Mouse (Mus musculus): ENCODE results near the gene Pvalb. TPM values are rescaled to one million over a fixed set of nuclear protein-coding genes. Genes with fewer than 3 reads are reported as not detected.

Gene Pvalb
- polyA plus RNA-seq, 1 experiment = not detected

DNA sequence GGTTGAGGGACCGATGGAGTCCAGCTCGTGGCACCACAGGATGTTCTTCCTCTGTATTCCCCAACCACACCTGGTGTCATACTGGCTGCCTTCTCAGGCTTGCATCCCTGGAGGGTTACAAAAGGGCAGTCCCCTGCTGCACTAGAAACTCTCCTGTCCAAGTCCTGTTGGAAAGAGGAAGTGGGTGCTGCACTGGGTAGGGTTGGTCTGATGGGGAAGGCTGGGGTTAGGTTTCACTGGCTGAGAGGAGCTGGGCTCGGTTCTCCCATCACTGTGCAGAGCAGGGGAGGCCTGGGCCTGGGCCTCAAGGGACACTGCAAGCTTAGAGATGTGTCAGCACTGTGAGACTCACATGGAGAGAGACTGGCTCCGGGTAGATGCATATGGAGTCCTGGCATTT, 4.0 kb upstream of the Pvalb start:
- Histone ChIP-seq H3K9ac (ENCODE audit: low read depth, poor library complexity, severe bottlenecking) (no peak overlapping the region), H3K36me3 (ENCODE audit: control insufficient read depth, insufficient read depth, low read length, poor library complexity, severe bottlenecking) (no peaks in the 10 kb centered on the region), H3K9me3 (replicated peaks; ENCODE audit: control insufficient read depth, insufficient read depth, low read length, poor library complexity, severe bottlenecking) (no peaks in the 10 kb centered on the region), H3K27ac (ENCODE audit: insufficient read depth, low read length) (no peak overlapping the region), H3K4me1 (ENCODE audit: control insufficient read depth, insufficient read depth, low read length) (no peaks in the 10 kb centered on the region), H3K27me3 (ENCODE audit: control insufficient read depth, insufficient read depth, low read length, poor library complexity, severe bottlenecking) (no peaks in the 10 kb centered on the region), H3K4me3 (ENCODE audit: low read depth, low read length) (no peak overlapping the region)
- TF ChIP-seq CTCF (IDR thresholded peaks at IDR 0.05; ENCODE audit: low read depth, low read length) (no peak), POLR2A (IDR thresholded peaks at IDR 0.05; ENCODE audit: insufficient read depth, low read length) (no peak), EP300 (IDR thresholded peaks at IDR 0.05; ENCODE audit: insufficient read depth, low read depth, low read length) (no peak)

DNA sequence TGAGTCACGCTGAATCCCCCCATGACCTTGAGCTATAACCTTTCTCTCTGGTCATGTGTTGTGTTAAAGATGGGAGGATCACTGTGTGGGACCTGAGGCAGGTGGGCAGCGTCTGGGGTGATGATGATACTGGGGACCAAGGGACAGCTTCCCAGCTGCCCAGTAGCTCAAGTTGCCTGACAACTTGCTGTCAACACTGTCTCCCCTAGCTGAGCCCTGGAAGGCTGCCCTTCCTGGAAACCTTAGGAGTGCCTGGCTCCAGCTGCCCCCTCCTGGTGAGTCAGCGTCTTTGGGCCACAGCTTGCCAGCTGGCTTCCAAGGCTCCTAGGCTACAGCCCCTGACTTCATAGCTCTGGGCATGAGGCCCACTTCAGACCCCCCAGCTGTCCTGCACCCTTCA, 1.0 kb downstream of the Pvalb start:
- no peak overlapping the region for H3K9ac ChIP-seq (ENCODE audit: low read depth, poor library complexity, severe bottlenecking)
- H3K9me3 ChIP-seq (replicated peaks; ENCODE audit: control insufficient read depth, insufficient read depth, low read length, poor library complexity, severe bottlenecking) = no peaks in the 10 kb centered on the region
- no peaks in the 10 kb centered on the region for H3K27me3 ChIP-seq (ENCODE audit: control insufficient read depth, insufficient read depth, low read length, poor library complexity, severe bottlenecking)
- no peak overlapping the region for H3K27ac ChIP-seq (ENCODE audit: insufficient read depth, low read length)
- no peaks in the 10 kb centered on the region for H3K4me1 ChIP-seq (ENCODE audit: control insufficient read depth, insufficient read depth, low read length)
- H3K4me3 ChIP-seq (ENCODE audit: low read depth, low read length) = no peak overlapping the region
- no peaks in the 10 kb centered on the region for H3K36me3 ChIP-seq (ENCODE audit: control insufficient read depth, insufficient read depth, low read length, poor library complexity, severe bottlenecking)
- no peak for TF ChIP-seq CTCF (IDR thresholded peaks at IDR 0.05; ENCODE audit: low read depth, low read length)
- no peak for TF ChIP-seq EP300 (IDR thresholded peaks at IDR 0.05; ENCODE audit: insufficient read depth, low read depth, low read length)
- TF ChIP-seq POLR2A (IDR thresholded peaks at IDR 0.05; ENCODE audit: insufficient read depth, low read length) = no peak

DNA sequence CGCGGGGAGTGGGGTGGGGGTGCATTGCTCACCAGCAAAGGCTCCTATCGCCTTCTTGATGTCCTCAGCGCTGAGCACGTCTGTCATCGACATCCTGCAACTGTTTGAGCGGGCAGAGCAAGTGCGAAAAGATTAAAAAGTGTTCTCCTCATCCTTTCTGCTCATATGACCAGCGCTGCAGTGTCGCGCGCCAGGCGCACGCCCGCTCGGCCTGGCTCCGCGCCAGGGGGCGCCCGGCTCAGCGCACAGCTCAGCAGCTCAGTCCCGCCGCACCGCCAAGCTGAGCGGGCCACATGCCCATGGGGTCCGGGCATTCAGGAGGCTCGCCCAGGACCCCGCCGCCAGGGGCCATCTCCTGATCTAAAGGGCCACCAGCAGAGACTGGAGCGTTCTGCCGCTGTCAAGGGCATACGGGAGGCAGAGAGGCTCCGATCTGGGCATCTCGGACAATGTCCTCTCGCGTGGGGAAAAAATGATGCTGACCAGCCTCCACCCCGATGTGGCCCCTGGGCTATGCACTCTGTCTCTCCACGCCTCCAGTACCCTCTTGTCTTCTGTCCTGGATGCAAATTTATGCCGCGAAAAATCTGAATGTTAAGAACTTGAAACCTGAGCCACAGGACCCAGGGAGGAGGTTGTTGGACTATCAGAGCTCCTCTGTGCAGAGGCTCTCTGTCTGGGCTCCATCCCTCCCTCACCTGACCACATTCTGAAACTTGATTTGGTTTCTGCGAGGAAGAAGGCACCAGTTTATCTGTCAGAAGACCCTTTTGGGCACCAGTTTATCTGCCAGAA, 1.9 kb downstream of the Pvalb start:
- Histone ChIP-seq H3K36me3 (ENCODE audit: control insufficient read depth, insufficient read depth, low read length, poor library complexity, severe bottlenecking) (no peaks in the 10 kb centered on the region), H3K9ac (ENCODE audit: low read depth, poor library complexity, severe bottlenecking) (no peak overlapping the region), H3K27me3 (ENCODE audit: control insufficient read depth, insufficient read depth, low read length, poor library complexity, severe bottlenecking) (no peaks in the 10 kb centered on the region), H3K4me3 (ENCODE audit: low read depth, low read length) (peak overlapping the region; percentile 42), H3K27ac (ENCODE audit: insufficient read depth, low read length) (no peak overlapping the region), H3K9me3 (replicated peaks; ENCODE audit: control insufficient read depth, insufficient read depth, low read length, poor library complexity, severe bottlenecking) (no peaks in the 10 kb centered on the region), H3K4me1 (ENCODE audit: control insufficient read depth, insufficient read depth, low read length) (no peaks in the 10 kb centered on the region)
- TF ChIP-seq POLR2A (IDR thresholded peaks at IDR 0.05; ENCODE audit: insufficient read depth, low read length) (no peak), CTCF (IDR thresholded peaks at IDR 0.05; ENCODE audit: low read depth, low read length) (peak; percentile 25)

DNA sequence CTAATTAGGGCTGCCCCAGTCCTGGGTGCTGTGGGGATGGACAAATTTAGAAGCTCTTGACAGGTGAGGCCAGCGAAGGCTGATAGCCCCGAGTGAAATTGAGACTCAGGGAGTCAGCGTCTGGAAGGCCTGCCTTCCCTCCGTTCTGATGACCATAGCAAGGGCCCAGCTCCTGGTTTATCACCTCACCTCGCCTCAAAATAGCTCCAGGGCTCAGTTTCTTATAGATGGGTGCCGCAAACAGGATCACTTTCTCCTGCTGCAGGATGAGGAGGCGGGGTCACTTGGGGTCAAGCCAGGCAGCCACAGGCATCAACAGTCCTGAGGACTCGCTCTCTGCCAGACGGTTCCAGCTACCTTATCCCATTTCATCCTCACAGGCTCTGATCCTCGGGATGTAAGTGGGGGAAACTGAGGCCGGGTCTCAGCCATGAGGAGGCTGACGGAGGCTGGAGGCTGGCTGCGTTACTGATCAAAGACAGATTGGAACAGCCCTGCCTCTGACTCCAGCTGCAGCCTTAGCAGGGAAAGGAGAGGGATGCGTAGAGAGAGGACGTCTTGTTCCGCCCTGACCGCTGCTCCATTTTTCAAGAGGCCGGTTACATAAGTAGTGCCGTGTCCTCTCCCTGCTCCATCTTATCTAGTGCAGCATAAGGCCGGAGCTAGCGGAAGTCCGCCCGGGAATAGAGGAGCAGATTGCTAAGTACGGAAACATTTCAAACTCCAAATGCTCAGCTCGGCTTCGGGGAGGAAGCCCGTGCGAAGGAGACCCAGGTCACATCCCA, 10.9 kb downstream of the Pvalb start:
- no peak overlapping the region for H3K27ac ChIP-seq (ENCODE audit: insufficient read depth, low read length)
- H3K4me3 ChIP-seq (ENCODE audit: low read depth, low read length) = no peak overlapping the region
- H3K27me3 ChIP-seq (ENCODE audit: control insufficient read depth, insufficient read depth, low read length, poor library complexity, severe bottlenecking) = no peaks in the 10 kb centered on the region
- TF ChIP-seq CTCF (IDR thresholded peaks at IDR 0.05; ENCODE audit: low read depth, low read length) (no peak), POLR2A (IDR thresholded peaks at IDR 0.05; ENCODE audit: insufficient read depth, low read length) (no peak), EP300 (IDR thresholded peaks at IDR 0.05; ENCODE audit: insufficient read depth, low read depth, low read length) (no peak)
- no peaks in the 10 kb centered on the region for H3K4me1 ChIP-seq (ENCODE audit: control insufficient read depth, insufficient read depth, low read length)
- H3K9ac ChIP-seq (ENCODE audit: low read depth, poor library complexity, severe bottlenecking) = no peak overlapping the region
- no peaks in the 10 kb centered on the region for H3K9me3 ChIP-seq (replicated peaks; ENCODE audit: control insufficient read depth, insufficient read depth, low read length, poor library complexity, severe bottlenecking)
- H3K36me3 ChIP-seq (ENCODE audit: control insufficient read depth, insufficient read depth, low read length, poor library complexity, severe bottlenecking) = no peaks in the 10 kb centered on the region

DNA sequence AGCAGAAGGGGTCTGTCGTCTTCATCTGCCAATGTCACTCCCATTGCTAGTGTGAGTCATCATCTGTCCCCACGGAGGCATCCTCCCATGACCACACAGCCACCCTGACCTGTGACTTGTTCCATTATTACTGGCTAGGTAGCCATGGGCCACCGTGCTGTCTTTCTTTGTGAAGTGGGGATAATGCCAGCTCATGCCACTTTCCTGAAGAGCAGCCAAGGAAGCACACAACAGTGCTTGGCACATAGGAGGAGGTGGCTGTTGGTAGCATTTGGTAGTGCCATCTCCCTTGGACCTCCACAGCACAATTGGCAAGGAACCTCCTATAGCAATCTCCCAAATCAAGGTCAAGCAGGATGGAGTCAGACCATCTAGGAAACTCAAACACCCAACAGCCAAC, 11.9 kb downstream of the Pvalb start:
- Histone ChIP-seq H3K36me3 (ENCODE audit: control insufficient read depth, insufficient read depth, low read length, poor library complexity, severe bottlenecking) (no peaks in the 10 kb centered on the region), H3K4me1 (ENCODE audit: control insufficient read depth, insufficient read depth, low read length) (no peaks in the 10 kb centered on the region), H3K4me3 (ENCODE audit: low read depth, low read length) (no peak overlapping the region), H3K27ac (ENCODE audit: insufficient read depth, low read length) (no peak overlapping the region), H3K27me3 (ENCODE audit: control insufficient read depth, insufficient read depth, low read length, poor library complexity, severe bottlenecking) (no peaks in the 10 kb centered on the region), H3K9ac (ENCODE audit: low read depth, poor library complexity, severe bottlenecking) (no peak overlapping the region), H3K9me3 (replicated peaks; ENCODE audit: control insufficient read depth, insufficient read depth, low read length, poor library complexity, severe bottlenecking) (no peaks in the 10 kb centered on the region)
- no peak for TF ChIP-seq CTCF (IDR thresholded peaks at IDR 0.05; ENCODE audit: low read depth, low read length)
- TF ChIP-seq EP300 (IDR thresholded peaks at IDR 0.05; ENCODE audit: insufficient read depth, low read depth, low read length) = no peak
- TF ChIP-seq POLR2A (IDR thresholded peaks at IDR 0.05; ENCODE audit: insufficient read depth, low read length) = no peak

DNA sequence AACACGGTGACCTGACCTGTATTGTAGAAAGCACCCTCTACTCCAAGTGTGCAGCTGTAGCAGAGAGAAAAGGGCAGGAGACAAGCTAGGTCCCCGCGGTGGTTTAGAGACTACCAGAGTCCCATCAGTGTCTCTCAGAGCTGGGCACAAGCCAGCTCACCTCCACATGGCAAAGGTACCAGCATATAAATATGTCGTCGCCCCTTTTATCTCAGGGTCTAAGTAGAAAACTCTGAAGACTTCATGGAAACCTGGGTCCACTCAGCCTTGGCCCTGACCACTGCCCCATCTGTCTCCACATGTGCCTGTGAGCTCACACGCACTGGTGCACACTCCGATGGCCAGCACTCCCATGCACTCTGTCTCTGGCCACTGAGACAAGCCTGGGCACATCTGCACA, 16.6 kb downstream of the Pvalb start:
- H3K9ac ChIP-seq (ENCODE audit: low read depth, poor library complexity, severe bottlenecking) = no peak overlapping the region
- no peak for TF ChIP-seq CTCF (IDR thresholded peaks at IDR 0.05; ENCODE audit: low read depth, low read length)
- TF ChIP-seq POLR2A (IDR thresholded peaks at IDR 0.05; ENCODE audit: insufficient read depth, low read length) = no peak
- no peak for TF ChIP-seq EP300 (IDR thresholded peaks at IDR 0.05; ENCODE audit: insufficient read depth, low read depth, low read length)
- no peak overlapping the region for H3K27ac ChIP-seq (ENCODE audit: insufficient read depth, low read length)
- H3K36me3 ChIP-seq (ENCODE audit: control insufficient read depth, insufficient read depth, low read length, poor library complexity, severe bottlenecking) = no peaks in the 10 kb centered on the region
- no peak overlapping the region for H3K4me3 ChIP-seq (ENCODE audit: low read depth, low read length)
- no peaks in the 10 kb centered on the region for H3K27me3 ChIP-seq (ENCODE audit: control insufficient read depth, insufficient read depth, low read length, poor library complexity, severe bottlenecking)
- no peaks in the 10 kb centered on the region for H3K4me1 ChIP-seq (ENCODE audit: control insufficient read depth, insufficient read depth, low read length)
- no peaks in the 10 kb centered on the region for H3K9me3 ChIP-seq (replicated peaks; ENCODE audit: control insufficient read depth, insufficient read depth, low read length, poor library complexity, severe bottlenecking)
